Mouse (Mus musculus) kidney, postnatal 10 days (tissue): ENCODE measurements around the gene Sectm1a.
A peak's percentile ranks its signal among the peaks of the same experiment; 100 is the strongest.
"Not testable (repeated sequence)": the region's sequence is repeated elsewhere in the genome, so short reads cannot be mapped to it uniquely, and the experiment has no call there.

ENCODE experiments used
- DNase-seq: peaks from one replicate; pipeline ENCODE4 v3.0.0; 2021; ENCODE audit warnings: mixed read lengths

Gene Sectm1a

GRCm38 (mm10) chr11:121045286-121045685 is 35.7 kb downstream of the Sectm1a start:
- DNase-seq: no peak

- DNase-seq: not testable (repeated sequence)
These were observed 38.0 kb downstream of the Sectm1a start for GRCm38 (mm10) chr11:121043025-121043424.

- no peak for DNase-seq
These were observed 38.5 kb downstream of the Sectm1a start for GRCm38 (mm10) chr11:121042480-121042879.

- no peak for DNase-seq
These were observed 39.4 kb downstream of the Sectm1a start for GRCm38 (mm10) chr11:121041636-121042035.

- DNase-seq: peak; percentile 91
These were observed 39.8 kb downstream of the Sectm1a start for GRCm38 (mm10) chr11:121041212-121041611.

GRCm38 (mm10) chr11:121039302-121039701 is 41.7 kb downstream of the Sectm1a start, which contains the start of gene Cd7:
TSS of gene Cd7 (minus strand) at chr11:121039418.
- DNase-seq: no peak

- DNase-seq: no peak
These were observed 42.4 kb downstream of the Sectm1a start for GRCm38 (mm10) chr11:121038366-121039240.

GRCm38 (mm10) chr11:121033118-121033517 is 47.9 kb downstream of the Sectm1a start:
- no peak for DNase-seq

GRCm38 (mm10) chr11:121027259-121027658 is 53.8 kb downstream of the Sectm1a start:
- no peak for DNase-seq

- no peak for DNase-seq
These were observed 56.9 kb downstream of the Sectm1a start for GRCm38 (mm10) chr11:121024163-121024562.

- no peak for DNase-seq
These were observed 61.5 kb downstream of the Sectm1a start for GRCm38 (mm10) chr11:121019501-121019900.

- peak; percentile 86 for DNase-seq
These were observed 63.3 kb downstream of the Sectm1a start for GRCm38 (mm10) chr11:121017703-121018102.
